Mouse (Mus musculus): ENCODE measurements around the gene Ptrhd1.

Gene Ptrhd1

DNA sequence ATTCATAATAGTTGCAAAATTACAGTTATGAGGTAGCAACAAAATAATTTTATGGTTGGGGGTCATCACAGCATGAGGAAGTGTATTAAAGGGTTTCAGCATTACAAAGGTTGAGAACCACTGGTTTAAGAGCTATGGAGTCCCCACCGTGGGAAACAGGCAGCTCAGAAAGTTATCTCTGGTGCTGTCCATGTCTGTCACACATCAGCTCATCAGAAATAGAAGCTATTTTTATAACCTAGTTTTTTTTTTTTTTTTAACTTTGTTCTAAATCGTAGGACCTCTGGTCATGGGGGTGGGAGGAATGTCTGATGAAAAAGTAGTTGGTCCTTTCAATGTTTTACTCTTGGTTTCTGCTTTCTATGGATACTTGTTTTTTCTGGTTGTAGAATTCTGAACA, 10.0 kb downstream of the Ptrhd1 start:
- DNase-seq (ENCODE audit: low read depth in 1 of 2, low spot score in 2 of 2): no peak

GRCm38 (mm10) chr12:4245742-4246141, 11.9 kb downstream of the Ptrhd1 start:
- no peak for DNase-seq (ENCODE audit: low read depth in 1 of 2, low spot score in 2 of 2)

- no peak for DNase-seq (ENCODE audit: low read depth in 1 of 2, low spot score in 2 of 2)
Observed at GRCm38 (mm10) chr12:4249786-4250185, 16.0 kb downstream of the Ptrhd1 start.

DNA sequence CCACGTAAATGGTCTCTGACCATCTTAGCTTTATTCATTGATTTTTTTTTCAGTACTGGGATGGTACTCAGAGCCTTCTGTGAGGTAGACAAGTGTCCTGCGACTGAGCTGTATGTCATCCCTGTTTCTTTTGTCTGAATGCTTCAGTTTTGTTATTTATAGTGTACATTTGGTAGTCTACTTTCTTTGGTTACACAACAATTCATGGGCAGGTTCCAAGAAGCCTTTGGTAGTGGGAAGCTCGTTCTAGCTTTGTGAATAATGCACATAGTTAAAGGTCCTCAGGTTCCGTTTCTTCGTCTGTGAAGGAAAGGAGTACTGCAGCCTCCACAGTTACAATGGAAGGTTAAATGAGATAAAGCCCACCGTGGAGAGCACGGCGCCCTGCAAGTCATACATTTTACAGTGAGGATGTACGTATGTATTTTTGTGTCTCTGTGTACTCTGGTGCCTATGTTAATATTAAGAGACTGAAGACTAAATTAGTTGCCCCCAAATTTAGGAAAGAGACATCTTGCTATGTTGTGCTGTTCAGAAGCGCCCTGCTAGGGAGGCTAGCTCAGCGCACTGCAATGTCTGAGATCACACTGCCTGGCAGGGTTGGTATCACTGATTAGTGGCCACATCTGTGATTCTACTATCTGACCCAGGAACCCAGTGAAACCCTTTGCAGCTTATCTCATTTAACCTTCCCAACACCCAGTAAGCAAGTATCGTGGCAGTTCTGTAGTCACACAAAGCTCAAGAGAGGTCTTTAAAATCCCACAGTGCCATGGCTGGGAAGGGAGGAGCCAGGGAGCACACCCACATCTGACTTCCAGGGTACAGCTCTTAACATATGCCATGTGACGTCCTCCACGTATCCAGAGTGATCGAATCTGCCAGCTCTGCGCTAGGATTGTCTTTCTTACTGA, 19.2 kb downstream of the Ptrhd1 start:
- no peak for DNase-seq (ENCODE audit: low read depth in 1 of 2, low spot score in 2 of 2)

DNA sequence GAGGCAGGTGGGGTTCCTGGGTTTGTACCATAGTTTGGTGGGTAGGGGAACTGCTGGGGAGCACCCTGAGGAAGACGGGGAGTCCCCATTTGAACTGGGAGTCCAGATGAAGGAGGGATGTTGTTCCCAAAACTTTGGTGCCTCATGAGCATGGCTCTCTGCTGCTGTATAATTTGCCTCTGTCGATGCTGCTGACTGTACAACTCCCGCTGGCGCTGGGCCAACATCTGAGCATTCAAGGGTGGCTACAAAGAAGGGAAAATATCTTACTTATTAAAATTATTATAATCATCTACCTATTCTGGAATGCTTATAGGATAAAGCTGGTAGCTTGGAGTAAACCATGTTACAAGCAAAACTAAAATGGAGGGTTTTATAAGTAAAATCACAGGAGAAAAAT, 33.9 kb downstream of the Ptrhd1 start:
- DNase-seq (ENCODE audit: low read depth in 1 of 2, low spot score in 2 of 2): no peak

GRCm38 (mm10) chr12:4271078-4271477, 37.3 kb downstream of the Ptrhd1 start:
- DNase-seq (ENCODE audit: low read depth in 1 of 2, low spot score in 2 of 2): no peak

DNA sequence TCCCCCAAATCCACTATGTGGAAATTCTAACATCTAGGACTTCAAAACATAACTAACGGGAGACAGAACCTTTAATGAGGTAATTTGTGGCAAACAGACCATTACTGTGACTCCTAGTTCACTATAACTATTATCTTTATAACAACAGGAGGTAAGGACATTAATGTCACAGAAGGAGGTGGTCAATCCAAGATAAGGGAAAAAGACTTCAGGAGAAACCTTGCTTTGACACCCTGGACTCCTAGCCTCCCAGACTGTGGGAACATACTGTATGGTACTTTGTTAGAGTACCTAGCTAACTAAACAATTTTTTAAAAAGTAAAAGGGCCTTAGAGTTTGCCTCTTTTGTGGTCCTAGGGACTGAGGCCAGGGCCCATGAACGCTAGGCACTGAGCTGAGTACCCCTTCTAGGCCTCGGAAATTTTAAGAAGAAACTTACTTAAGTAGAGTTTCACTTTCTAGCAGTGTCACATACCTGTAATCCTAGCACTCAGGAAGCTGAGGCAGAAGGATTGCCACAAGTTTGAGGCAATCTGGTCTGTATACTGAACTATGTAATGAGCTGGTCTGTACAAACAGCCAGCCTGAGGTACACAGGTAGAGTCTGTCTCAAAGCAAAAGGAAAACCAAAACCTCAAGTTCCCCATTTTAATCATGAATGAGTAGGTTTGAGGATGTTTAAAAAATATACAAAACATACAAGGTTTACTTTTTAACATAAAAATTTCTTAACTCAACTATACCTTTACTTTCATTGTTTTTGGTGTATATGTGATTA, 45.3 kb downstream of the Ptrhd1 start:
- DNase-seq (ENCODE audit: low read depth in 1 of 2, low spot score in 2 of 2): no peak

DNA sequence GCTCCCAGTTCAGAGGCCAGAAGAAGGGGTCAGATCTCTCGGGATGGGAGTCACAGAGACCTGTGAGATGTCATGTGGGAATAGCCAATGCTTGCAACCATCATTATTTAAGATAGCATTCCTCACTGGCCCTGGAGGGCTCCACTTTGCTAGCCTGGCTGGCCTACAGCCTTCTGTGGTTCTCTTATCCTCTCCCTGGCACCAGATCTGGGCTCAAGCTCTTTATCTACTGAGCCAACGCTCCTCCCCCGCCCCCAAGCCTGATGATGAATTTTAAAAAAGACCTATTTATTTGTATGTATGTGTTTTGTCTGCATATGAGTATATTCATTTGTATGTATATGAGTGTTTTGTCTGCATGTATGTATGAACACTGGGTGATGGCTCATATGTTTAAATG, 46.1 kb downstream of the Ptrhd1 start:
- DNase-seq (ENCODE audit: low read depth in 1 of 2, low spot score in 2 of 2): no peak

DNA sequence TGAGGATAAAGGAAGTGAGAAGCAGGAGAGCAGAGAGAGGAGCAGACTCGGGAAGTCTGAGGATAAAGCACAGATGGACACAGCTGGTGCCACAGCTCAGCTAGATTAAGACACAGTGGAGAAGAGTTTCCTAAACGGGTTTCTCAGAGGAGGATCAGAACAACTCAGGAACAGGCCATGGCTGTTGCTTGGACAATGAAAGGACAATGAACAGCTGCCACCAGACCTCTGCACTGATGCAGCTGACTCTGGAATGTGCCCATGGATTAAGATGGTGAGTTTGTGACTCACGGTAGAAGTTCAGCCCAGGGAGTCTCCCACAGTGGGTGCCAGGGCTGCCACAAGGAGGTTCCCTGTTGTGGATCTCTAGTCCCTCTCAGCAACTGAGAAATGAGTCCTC, 51.4 kb downstream of the Ptrhd1 start:
- no peak for DNase-seq (ENCODE audit: low read depth in 1 of 2, low spot score in 2 of 2)

Measured in monocyte, adult 2 months (primary cell).